Mouse (Mus musculus) layer of hippocampus, postnatal 36 days (tissue): ENCODE results near the gene Tcte1. TPM values are rescaled to one million over a fixed set of nuclear protein-coding genes. Genes with fewer than 3 reads are reported as not detected.
A peak's percentile ranks its signal among the peaks of the same experiment; 100 is the strongest.

Experiments used
- DNase-seq, 2 experiments: peaks; one replicate each; pipeline ENCODE4 v3.0.0; 2022
- total RNA-seq, 2 experiments: library from RNA; stranded (reverse); gene quantifications; 2 replicates each; pipeline ENCODE4 v1.2.3; 2021

Gene Tcte1
- total RNA-seq, 2 experiments from 2014 or later, result 0.43 to 0.65 TPM

GRCm38 (mm10) chr17:45547461-45548190 is 24.4 kb downstream of the Tcte1 start:
- no peak for DNase-seq

- no peak for DNase-seq
Observed at GRCm38 (mm10) chr17:45548541-45549512, 25.6 kb downstream of the Tcte1 start.

- no peak for DNase-seq
Observed at GRCm38 (mm10) chr17:45549617-45550181, 26.5 kb downstream of the Tcte1 start, which contains the start of gene Tmem151b. Tmem151b (minus strand) TSS chr17:45549677.

GRCm38 (mm10) chr17:45550253-45550652 is 27.0 kb downstream of the Tcte1 start:
- no peak for DNase-seq

- no peak for DNase-seq
Observed at GRCm38 (mm10) chr17:45551249-45551796, 28.1 kb downstream of the Tcte1 start.

GRCm38 (mm10) chr17:45551816-45552451 is 28.7 kb downstream of the Tcte1 start:
- DNase-seq, result peak; percentile 78 to 80

GRCm38 (mm10) chr17:45553065-45553464 is 29.8 kb downstream of the Tcte1 start:
- no peak for DNase-seq

- DNase-seq, result no peak
Observed at GRCm38 (mm10) chr17:45554420-45554819, 31.2 kb downstream of the Tcte1 start.

- DNase-seq, result peak; percentile 85 to 86
Observed at GRCm38 (mm10) chr17:45555452-45556106, 32.3 kb downstream of the Tcte1 start, which contains the start of gene Nfkbie. Nfkbie (plus strand) TSS chr17:45555703.

- DNase-seq, result no peak
Observed at GRCm38 (mm10) chr17:45556107-45556489, 32.9 kb downstream of the Tcte1 start.

- no peak for DNase-seq
Observed at GRCm38 (mm10) chr17:45556514-45557245, 33.4 kb downstream of the Tcte1 start.

- no peak for DNase-seq
Observed at GRCm38 (mm10) chr17:45557246-45557824, 34.1 kb downstream of the Tcte1 start.

- DNase-seq, result no peak
Observed at GRCm38 (mm10) chr17:45557998-45558862, 35.0 kb downstream of the Tcte1 start.

GRCm38 (mm10) chr17:45559732-45560525 is 36.7 kb downstream of the Tcte1 start:
- no peak for DNase-seq

GRCm38 (mm10) chr17:45563216-45563615 is 40.0 kb downstream of the Tcte1 start:
- DNase-seq, result no peak

- peak; percentile 91 to 94 for DNase-seq
Observed at GRCm38 (mm10) chr17:45563655-45564530, 40.7 kb downstream of the Tcte1 start, which contains the start of gene Slc35b2. Slc35b2 (plus strand) TSS chr17:45563874.

GRCm38 (mm10) chr17:45564531-45565084 is 41.4 kb downstream of the Tcte1 start:
- no peak for DNase-seq
